In genomic region chr14:87415486-87415807, GRCm38 (mm10) we compare ENCODE assay signal across 8 mouse cellular contexts. TPM values are rescaled to one million over a fixed set of nuclear protein-coding genes. Genes with fewer than 3 reads are reported as not detected.
DNase-seq lines count a peak whose midpoint lies in the region; ATAC-seq and TF ChIP-seq lines count a peak whose summit lies in the region.

No protein-coding gene starts in this region.

- H3K4me1 ChIP-seq in heart, adult 2 months (ENCODE audit: control insufficient read depth, insufficient read depth, low read length): peaks cover 5% of the 10 kb centered on the region
- H3K4me1 ChIP-seq in thymus, adult 2 months (replicated peaks; ENCODE audit: control insufficient read depth, insufficient read depth, low read length): no peaks in the 10 kb centered on the region
- H3K4me1 ChIP-seq in liver, embryonic 11.5 days (replicated peaks; ENCODE audit: control insufficient read depth, insufficient read depth, low read length): peaks cover 5% of the 10 kb centered on the region
- 0 out of 2 replicates have a peak, but pooled peaks cover 5% of the 10 kb centered on the region for H3K4me1 ChIP-seq in stomach, postnatal 0 days (replicated peaks; ENCODE audit: control insufficient read depth, insufficient read depth)

- H3K79me2 ChIP-seq in heart, adult 2 months (replicated peaks; ENCODE audit: control insufficient read depth, insufficient read depth, low read length): no peaks in the 10 kb centered on the region

- ATAC-seq in liver, embryonic 11.5 days (replicated peaks; ENCODE audit: low FRiP score): no peak
- no peak for ATAC-seq in stomach, postnatal 0 days (ENCODE audit: low FRiP score, low TSS enrichment)

- TF ChIP-seq POLR2A in heart, adult 2 months (IDR thresholded peaks at IDR 0.05; ENCODE audit: insufficient read depth, low read depth, low read length): peak; percentile 91
- no peak for TF ChIP-seq POLR2A in thymus, adult 2 months (IDR thresholded peaks at IDR 0.05; ENCODE audit: control insufficient read depth, extremely low read depth, insufficient read depth, low read length, poor library complexity)

- H3K9ac ChIP-seq in heart, adult 2 months (ENCODE audit: low read depth, low read length): no peak overlapping the region; the same call in 1 of the 2 replicates
- H3K9ac ChIP-seq in liver, embryonic 11.5 days (ENCODE audit: low read depth, low read length): peak overlapping the region; percentile 94
- H3K9ac ChIP-seq in stomach, postnatal 0 days (ENCODE audit: low read length): peak overlapping the region; percentile 52; the same call in 1 of the 2 replicates

- intact Hi-C loops in heart, adult 2 months (cut with DNase I): no loop called here

- no peaks in the 10 kb centered on the region for H3K9me3 ChIP-seq in liver, embryonic 11.5 days (ENCODE audit: control insufficient read depth, low read length)
- no peaks in the 10 kb centered on the region for H3K9me3 ChIP-seq in stomach, postnatal 0 days (ENCODE audit: control insufficient read depth, low read length)

- peak overlapping the region; percentile 98 for H3K27ac ChIP-seq in heart, adult 2 months
- 0 out of 2 replicates have a peak overlapping the region, but pooled peaks have one; percentile 3 for H3K27ac ChIP-seq in thymus, adult 2 months (ENCODE audit: control insufficient read depth, insufficient read depth, low read length)
- H3K27ac ChIP-seq in liver, embryonic 11.5 days (ENCODE audit: low read depth, low read length): no peak overlapping the region
- H3K27ac ChIP-seq in stomach, postnatal 0 days (replicated peaks): peak overlapping the region; percentile 100

- H3K4me2 ChIP-seq in liver, embryonic 11.5 days: peak overlapping the region; percentile 79
- H3K4me2 ChIP-seq in stomach, postnatal 0 days (replicated peaks; ENCODE audit: low read depth): peak overlapping the region; percentile 80

- no peaks in the 10 kb centered on the region for H3K27me3 ChIP-seq in heart, adult 2 months (ENCODE audit: control insufficient read depth, insufficient read depth, low read length)
- no peaks in the 10 kb centered on the region for H3K27me3 ChIP-seq in thymus, adult 2 months (ENCODE audit: control insufficient read depth, insufficient read depth, low read length)
- no peaks in the 10 kb centered on the region for H3K27me3 ChIP-seq in liver, embryonic 11.5 days (replicated peaks; ENCODE audit: control insufficient read depth, insufficient read depth, low read length)
- H3K27me3 ChIP-seq in stomach, postnatal 0 days (ENCODE audit: control insufficient read depth, insufficient read depth, low read length): no peaks in the 10 kb centered on the region

- H3K36me3 ChIP-seq in heart, adult 2 months (ENCODE audit: control insufficient read depth, insufficient read depth, low read length): peaks cover 7% of the 10 kb centered on the region; the same call in 1 of the 2 replicates
- no peaks in the 10 kb centered on the region for H3K36me3 ChIP-seq in thymus, adult 2 months (ENCODE audit: control insufficient read depth, insufficient read depth, low read length)
- H3K36me3 ChIP-seq in liver, embryonic 11.5 days (ENCODE audit: control insufficient read depth, insufficient read depth, low read length): no peaks in the 10 kb centered on the region
- no peaks in the 10 kb centered on the region for H3K36me3 ChIP-seq in stomach, postnatal 0 days (ENCODE audit: control insufficient read depth, insufficient read depth, low read length)

- no peak for TF ChIP-seq CTCF in heart, adult 2 months (IDR thresholded peaks at IDR 0.05)
- TF ChIP-seq CTCF in thymus, adult 2 months (IDR thresholded peaks at IDR 0.05; ENCODE audit: borderline replicate concordance, control insufficient read depth, extremely low read depth, insufficient read depth, low read length, poor library complexity): no peak
- TF ChIP-seq CTCF in stomach, postnatal 0 days (IDR thresholded peaks at IDR 0.05; ENCODE audit: low read depth): no peak

- TF ChIP-seq EP300 in heart, adult 2 months (IDR thresholded peaks at IDR 0.05; ENCODE audit: insufficient read depth, low read depth, low read length): no peak
- TF ChIP-seq EP300 in stomach, postnatal 0 days (optimal IDR thresholded peaks at IDR 0.05): no peak

- 2% methylated on average over 11 of the region's 11 CpGs for WGBS in heart, adult 2 months
- WGBS in thymus, adult 2 months: 1% methylated on average over 11 of the region's 11 CpGs
- WGBS in liver, embryonic 11.5 days: 2% methylated on average over 11 of the region's 11 CpGs
- under 1% methylated on average over 10 of the region's 11 CpGs for WGBS in stomach, postnatal 0 days

- peak overlapping the region; percentile 96 for H3K4me3 ChIP-seq in heart, adult 2 months
- H3K4me3 ChIP-seq in thymus, adult 2 months (ENCODE audit: control insufficient read depth, insufficient read depth, low read length): peak overlapping the region; percentile 37
- peak overlapping the region; percentile 70 for H3K4me3 ChIP-seq in liver, embryonic 11.5 days (ENCODE audit: low read depth, low read length)
- H3K4me3 ChIP-seq in stomach, postnatal 0 days (ENCODE audit: low read depth, low read length): peak overlapping the region; percentile 88

- DNase-seq in heart, adult 2 months: no peak
- DNase-seq in heart, adult 11 months: no peak
- no peak for DNase-seq in thymus, adult 2 months
- no peak for DNase-seq in thymus, postnatal 25 days
- DNase-seq in liver, embryonic 11.5 days (ENCODE audit: low spot score): no peak
- no peak for DNase-seq in stomach, postnatal 0 days (ENCODE audit: low spot score)
- DNase-seq in adrenal gland, adult 2 months: no peak
- no peak for DNase-seq in spleen, postnatal 14 days (ENCODE audit: low spot score in 2 of 2)

RNA-seq across cellular contexts. Expression of gene Tdrd3, which starts 1.0 kb away (rescaled TPM):
- total RNA-seq in heart, adult 2 months (2021): 10 to 100 TPM; 26.0 to 27.2 TPM
- polyA plus RNA-seq in heart, adult 2 months (2012; rRNA removed): 2.9 and 6.6 TPM in 2 replicates
- polyA plus RNA-seq in thymus, adult 2 months (2012; rRNA removed): 1.9 and 2.5 TPM in 2 replicates
- 20.0 and 20.5 TPM in 2 replicates for polyA plus RNA-seq in liver, embryonic 11.5 days (2014; fragmentation: Nextera tagmentation; extraction: Ambion mirVana)
- polyA plus RNA-seq in stomach, postnatal 0 days (2015; fragmentation: Nextera tagmentation; extraction: Ambion mirVana): 12.6 TPM in 2 replicates
- 10 to 100 TPM; 33.6 to 37.7 TPM for total RNA-seq in adrenal gland, adult 2 months (2021)
- polyA plus RNA-seq in adrenal gland, adult 2 months (2012; rRNA removed): 0.51 and 0.66 TPM in 2 replicates

Comparison
In these comparisons a context has a peak if more than half of its experiments do, and no peak if none do; other contexts are left out.
1. H3K4me3 ChIP-seq: peak in every context shown above with its lines; median percentile 96 in heart, adult 2 months; 88 in stomach, postnatal 0 days; 70 in liver, embryonic 11.5 days; 37 in thymus, adult 2 months.